Mouse (Mus musculus) gastrocnemius, adult 8-10 months (tissue): ENCODE data around the gene Sp2. TPM values are rescaled to one million over a fixed set of nuclear protein-coding genes. Genes with fewer than 3 reads are reported as not detected.

Source experiments
- DNase-seq, 2 experiments: peaks; one replicate each; pipeline ENCODE4 v3.0.0; 2022; ENCODE audit warnings: low spot score in 2 of 2
- total RNA-seq, 4 experiments: library from RNA; stranded (reverse); gene quantifications; 2 replicates each; pipeline ENCODE4 v1.2.4; 2022

The Sp2 gene
- total RNA-seq: 10 to 100 TPM in 2 of 4 experiments, 1 to 10 TPM in 2; 8.6 to 12.5 (median 10.4) TPM

GRCm38 (mm10) chr11:96982859-96983258 lies at the start of gene Sp2:
Gene Sp2, minus strand, starts transcription at chr11:96982959.
- no peak for DNase-seq

GRCm38 (mm10) chr11:97032499-97032898 lies 49.7 kb upstream of the Sp2 start:
- DNase-seq: no peak

- no peak for DNase-seq
Measured at GRCm38 (mm10) chr11:97031977-97032376, 49.2 kb upstream of the Sp2 start.

DNA sequence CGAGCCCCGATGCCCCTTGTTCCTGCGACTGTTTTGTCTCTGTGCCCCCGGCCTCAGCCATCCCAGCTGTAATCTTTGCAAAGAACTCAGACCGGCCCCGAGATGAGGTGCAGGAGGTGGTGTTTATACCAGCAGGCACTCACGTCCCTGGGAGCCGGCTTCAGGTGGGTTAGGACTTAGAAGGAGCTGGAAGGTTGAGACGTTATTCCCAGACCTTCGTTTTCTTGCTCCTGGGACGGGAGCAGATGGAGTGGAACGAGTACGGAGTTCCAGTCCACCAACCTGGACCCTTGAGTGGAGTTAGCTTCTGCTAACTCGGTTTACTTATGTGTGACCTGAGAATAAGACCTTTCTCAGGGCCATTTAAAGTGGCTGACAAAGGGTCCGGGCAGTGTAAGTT lies 47.7 kb upstream of the Sp2 start:
- DNase-seq: no peak

DNA sequence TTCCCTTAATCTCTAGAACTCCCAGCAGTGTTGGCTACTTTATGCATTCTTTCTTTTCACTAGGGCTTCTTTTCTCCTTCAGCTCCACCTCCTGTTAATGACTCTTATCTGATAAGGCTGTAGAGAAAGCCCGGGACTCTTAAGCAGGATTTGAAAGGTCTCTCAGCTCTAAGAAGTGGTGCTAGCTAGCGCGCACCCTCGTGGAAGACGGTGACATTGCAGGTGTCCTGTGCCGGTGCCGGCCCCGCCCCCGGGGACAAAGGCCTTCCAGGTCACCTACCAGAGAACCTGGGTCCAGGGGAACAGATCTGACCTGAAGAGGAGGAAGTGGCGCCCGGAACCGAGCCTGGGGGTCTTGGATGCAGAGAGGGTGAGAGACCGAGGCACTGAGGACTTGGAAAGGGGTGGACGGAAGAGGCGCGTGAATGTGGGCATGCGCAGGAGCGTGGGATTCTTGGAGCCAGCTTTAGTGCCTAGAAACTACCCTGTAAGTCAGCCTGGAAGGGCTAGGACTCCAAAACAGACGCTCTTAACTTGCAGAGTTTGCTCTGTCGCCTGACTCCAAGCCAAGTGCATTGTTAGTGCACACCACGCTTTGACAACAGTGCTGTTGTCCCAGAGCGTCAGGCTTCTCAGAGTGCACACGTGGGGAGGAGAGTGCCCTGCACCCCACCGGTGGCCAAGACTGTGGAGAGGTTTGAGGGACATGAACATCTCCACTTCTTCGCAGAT lies 47.1 kb upstream of the Sp2 start, which contains the start of gene Scrn2:
Scrn2 (plus strand) TSS at position 253 of the 732 bp plus-strand sequence.
- peak; percentile 77 to 80 for DNase-seq

DNA sequence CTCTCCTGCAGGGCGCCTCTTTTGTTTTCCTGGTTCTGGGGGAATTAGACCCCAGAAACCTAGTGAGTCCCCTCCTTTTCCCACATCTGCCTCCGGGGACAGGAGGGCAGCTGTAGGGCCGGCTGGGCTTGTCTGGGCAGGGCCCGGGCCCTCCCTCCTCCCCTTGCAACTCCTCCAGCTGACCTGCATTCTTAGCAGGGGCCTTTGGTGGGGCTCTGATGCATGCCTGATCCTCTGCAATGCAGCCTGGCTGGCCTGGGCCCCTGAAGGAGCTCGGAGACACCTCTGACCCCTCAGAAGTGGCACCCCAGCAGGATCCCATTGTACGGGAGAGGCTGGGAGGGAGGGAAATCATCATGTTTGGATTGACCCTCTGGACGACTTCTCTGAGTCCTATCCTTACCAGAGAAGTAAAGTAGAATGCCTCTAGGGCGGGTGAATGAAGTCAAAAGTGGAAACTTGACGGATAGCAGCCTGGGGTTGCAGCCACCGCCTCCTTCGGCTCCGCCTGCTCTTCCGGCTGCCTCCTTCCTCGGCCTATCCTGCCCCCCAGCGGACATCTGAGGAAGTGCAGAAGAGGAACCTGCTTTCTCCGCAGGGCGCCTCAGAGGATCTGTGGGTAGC lies 43.1 kb upstream of the Sp2 start:
- peak; percentile 66 to 75 for DNase-seq

DNA sequence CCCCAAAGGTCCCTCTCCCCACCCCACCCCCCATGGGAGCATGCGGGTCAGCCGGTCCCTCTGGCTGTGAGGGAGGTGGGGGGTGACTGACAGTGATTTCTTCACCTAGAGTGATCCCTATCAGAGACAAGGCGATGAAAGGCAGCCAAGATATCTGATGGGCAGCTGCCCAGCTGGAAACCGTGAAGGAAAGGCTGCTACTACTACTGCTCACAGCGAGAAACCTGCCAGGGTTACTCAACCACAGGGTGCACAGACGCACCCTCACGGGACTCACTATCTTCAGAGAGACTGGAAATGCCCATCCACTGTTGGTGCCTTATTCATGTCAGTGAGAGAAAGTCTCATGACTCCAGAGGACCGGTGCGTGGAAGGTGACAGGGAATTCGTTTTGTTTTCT lies 42.2 kb upstream of the Sp2 start:
- no peak for DNase-seq

DNA sequence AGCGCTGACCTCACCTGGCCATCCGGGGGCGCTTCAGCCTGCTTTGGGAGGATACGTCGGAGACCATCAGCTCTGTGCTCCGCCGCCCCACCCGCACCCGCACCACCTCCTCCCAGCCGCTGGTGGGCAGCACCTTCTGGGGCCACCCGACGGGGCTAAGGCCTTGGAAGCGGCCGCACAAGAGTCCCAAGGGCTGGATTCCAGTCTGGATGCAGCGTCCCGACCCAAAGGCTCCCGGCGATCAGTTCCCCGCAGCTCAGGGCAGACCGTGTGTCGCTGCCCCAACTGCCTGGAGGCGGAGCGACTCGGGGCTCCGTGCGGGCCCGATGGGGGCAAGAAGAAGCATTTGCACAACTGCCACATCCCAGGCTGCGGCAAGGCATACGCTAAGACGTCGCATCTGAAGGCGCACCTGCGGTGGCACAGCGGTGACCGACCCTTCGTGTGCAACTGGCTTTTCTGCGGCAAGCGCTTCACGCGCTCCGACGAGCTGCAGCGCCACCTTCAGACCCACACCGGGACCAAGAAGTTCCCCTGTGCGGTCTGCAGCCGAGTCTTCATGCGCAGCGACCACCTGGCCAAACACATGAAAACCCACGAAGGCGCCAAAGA lies 39.2 kb upstream of the Sp2 start:
- peak; percentile 51 to 68 for DNase-seq

- no peak for DNase-seq
Measured at GRCm38 (mm10) chr11:97021121-97021765, 38.5 kb upstream of the Sp2 start.

DNA sequence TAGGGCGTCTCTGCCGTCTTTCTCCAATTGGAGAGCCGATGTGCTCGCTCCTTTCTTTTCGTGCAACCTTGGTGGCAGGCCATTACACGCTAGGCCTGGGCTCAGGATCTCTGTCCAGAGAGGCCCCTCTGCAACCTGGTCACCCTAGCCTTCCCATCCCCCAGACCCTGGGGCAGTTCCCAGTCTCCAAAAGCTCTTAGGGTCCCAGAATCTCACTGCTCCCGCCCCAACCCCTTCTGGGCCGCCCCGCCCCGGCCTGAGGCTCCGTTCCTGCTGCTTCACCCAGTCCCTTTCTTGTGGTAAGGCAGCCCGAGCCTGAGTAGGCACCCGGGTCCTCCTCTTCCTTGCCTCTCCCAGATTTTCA lies 36.6 kb upstream of the Sp2 start:
- DNase-seq: no peak

DNA sequence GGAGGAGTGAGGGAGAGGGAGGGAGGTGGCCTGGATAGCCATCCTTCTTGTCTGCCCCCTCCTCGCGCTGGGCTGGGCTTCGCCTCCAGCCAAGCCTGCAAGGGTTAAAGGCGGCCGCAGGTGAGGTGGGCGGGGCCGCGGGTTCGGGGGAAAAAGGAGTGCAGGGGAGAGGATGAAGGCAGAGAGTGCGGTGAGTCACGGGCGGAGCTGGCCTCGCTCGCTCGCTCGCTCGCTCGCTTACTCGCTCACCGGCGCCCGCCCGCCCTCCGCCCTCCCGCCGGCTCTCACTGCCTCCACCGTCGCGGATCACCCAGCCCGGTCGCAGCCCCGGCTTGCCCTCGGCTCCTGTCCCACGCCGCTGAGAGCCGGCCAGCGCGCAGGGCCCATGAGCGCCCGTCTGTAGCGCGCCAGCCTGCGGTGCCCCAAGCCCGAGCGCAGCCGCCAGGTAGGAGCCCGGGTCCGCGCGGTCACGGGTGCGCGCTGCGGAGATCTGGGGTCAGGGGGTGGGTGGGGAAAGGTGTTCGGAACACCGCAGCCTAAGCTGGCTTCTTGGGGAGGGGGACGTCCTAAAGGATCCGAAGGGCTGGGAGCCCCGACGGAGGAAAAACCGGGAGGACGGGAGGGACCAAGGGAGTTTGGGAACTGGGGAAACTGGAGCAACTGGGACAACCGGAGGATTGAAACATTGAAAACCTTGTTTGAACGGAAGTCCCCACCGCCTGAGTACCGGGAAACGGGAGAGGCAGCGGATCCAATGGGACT lies 36.0 kb upstream of the Sp2 start:
- no peak for DNase-seq

DNA sequence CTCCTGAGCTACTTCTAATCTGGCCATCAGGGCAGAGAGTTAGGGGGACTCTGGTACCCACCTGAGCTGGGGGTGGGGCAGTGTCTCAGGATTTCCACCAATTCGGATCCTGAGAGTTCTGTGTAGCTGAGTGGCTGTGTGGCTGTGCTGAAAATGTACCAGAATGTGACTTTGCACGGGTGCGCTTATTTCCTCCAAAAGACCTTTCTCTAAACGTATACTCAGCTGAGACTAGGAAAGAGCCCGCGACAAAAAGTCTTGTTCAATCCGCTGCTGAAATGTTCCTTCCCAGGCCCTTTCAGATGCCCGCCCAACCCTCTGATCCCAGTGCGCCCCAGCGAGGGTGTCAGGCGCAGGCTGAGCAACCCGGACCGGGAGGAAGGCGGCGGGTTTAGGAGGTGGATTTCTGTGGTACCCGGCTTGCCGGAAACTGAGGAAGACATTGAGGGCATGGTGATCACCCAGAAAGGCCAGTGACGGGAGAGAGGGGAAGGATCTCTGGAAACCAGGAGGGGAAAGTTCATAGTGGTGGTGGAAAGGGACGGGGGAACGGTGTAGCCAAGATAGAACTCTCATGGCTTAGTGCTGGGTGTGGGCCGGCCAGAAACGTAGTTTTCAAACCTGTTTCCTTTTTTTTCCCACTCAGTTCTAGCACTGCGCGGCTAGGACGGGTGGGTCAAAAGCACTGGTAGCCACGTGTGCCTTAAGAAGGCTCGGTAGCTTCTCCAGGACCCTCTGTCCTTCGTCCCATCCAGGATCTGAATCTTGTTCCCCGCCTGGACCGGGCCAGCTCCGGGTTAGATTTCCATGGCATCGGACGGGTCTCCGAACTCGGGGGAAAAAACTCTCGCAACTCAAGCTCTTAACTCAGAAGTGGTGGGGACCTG lies 35.2 kb upstream of the Sp2 start:
- no peak for DNase-seq

DNA sequence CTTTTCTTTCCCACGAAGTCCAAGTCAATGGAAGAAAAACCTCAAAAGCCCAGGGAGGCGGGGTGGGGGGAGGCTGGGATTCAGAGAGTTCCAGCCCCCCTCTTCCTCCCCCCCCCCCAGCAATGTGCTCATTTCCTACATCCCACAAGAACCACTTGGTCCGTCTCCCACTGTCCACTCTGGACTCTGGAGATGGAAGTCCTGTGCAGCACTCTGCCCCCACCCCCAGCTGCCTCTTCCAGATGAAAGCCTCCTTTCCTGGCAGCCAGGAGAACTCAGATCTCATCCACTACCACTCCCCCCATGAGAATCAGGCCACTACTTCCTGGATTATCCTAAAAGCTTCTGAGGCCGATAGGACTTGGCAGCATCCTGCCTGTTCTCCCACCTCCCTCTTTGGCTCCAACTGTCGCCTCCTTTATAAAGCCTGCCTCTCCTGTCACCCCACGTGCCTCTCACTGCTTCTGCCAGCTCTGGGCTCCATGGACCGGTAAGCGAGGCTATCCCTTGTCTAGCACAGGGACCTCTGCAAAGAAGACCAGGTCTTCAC lies 30.4 kb upstream of the Sp2 start, which contains the start of gene Sp6:
Sp6 (plus strand) TSS at position 274 of the 550 bp plus-strand sequence.
- DNase-seq: no peak

DNA sequence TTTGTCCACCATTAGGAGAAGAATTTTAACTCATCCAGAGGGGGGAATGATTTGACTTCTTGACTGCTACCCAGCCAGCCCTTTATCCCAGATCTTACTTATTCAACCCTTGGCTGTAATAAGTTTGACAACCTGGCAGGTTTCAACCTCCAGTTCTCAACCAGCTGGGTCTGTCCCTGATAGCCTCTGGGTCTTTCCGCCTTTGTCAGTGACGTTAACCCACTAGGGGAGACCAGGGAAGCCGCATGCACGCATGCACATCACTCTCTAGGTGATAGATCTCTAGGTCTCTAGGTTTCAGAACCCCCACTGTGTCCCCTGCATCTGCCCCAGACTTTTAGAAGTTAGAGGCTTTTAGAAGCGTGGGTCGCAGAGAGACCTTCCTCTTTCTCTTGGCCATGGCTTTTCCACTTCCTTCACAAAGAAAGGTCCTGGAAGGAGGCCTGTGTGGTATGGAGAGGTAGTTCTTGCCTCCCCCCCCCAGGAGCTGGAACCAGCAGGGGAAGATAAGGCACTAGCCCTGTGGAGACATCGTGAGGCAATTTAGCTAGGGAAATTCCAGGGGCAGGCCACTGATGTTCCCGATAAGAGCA lies 26.5 kb upstream of the Sp2 start:
- DNase-seq: no peak

GRCm38 (mm10) chr11:97007093-97007794 lies 24.5 kb upstream of the Sp2 start:
- no peak for DNase-seq

GRCm38 (mm10) chr11:97003170-97003569 lies 20.4 kb upstream of the Sp2 start:
- no peak for DNase-seq

DNA sequence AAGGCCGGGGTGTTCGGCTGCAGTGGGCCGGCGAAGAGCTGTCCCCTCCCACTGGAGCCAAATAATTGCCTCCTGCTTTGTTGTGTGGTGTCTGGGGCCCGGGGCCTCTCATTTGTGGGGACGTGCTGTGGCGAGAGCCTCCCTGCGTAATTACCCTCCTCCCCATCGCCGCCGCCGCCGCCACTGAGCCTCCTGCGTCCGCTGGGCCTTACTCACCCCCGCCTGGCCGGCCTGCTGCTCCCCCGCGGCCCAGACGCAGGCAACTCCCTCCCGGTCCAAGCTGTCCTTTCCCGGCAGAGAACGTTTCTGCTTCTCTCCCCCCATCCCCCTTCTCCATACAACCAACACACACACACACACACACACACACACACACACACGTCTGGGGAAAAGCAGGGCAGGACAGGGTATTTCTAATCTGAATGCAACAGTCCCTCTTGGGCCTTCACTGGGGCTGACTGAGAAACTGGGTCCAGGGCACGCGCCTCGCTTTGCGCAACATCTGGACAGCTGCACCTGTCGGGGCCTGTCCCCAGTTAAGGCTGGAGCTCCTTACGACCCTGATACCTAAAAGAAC lies 14.7 kb upstream of the Sp2 start:
- DNase-seq: peak in 1 of 2 experiments; percentile 17

DNA sequence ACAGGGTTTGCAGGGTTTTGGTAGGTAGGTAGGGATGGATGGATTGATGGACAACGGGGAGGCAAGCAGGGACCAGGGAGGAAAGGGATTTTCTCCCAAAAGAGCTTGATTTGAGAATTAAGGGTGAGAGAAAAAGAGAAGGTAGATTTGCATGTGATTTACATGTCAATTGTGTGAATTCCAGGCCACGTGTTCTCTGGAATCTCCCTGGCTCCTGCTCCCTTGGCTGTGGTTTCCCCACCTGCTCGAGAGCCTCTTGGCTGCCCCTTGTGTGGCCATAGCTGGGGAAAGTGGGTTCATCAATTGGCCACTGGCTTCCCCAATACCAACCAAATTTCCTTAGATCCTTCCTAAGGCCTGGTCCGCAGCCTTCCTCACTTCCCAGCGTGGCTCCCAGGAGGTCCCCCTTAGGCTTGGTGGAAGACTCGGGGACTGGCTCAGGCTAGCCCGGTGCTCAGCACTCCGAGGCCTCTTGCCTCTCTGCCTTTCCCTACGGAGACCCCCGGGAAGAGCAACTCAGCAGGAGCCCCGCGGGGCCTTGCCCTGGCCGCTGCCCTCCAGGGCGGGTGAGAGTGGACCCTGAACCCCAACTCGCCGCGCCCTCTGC lies 14.1 kb upstream of the Sp2 start:
- no peak for DNase-seq
